Comparison of ENCODE assay signal across 8 mouse cellular contexts in the genomic region with DNA sequence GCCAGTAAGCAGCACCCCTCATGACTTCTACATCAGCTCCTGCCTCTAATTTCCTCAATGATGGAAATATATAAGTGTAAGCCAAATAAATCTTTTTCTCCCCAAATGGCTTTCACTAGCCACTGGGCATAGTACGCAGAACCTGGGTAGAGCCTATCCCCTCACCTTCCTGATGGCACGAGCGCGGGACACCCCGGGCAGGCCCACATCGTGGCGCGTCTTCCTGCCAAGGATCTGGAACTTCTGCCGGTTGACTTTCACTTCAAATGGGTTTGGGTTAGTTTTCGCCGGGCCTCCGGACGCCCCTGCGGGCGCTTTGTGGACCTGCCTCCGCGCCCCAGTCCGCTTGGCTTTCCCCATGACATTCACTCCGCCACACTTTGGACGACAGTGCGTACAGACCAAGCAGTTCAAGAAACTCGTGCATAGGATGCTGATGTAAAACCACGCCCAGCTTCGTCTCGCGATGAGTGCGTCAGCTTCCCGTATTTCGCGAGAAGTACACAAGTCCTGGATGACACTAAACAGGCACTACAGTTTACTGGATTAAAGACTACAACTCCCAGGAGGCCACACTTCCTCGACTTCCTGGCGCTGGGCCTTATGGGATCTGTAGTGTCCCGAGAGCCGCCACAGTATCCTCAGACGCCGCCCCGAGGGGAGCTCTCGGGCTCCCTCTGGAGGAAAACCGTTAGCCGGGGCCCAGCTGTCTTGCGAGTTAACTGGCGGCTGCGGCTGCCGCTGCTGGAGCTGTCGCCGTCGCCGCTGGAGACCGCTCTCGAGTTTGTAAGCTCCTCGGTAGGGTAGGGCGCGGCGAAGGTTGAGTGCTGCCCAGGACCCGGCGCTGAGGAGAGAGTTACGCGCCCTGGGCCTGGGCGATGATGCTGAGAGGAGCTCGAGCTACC. TPM values are rescaled to one million over a fixed set of nuclear protein-coding genes. Genes with fewer than 3 reads are reported as not detected.
DNase-seq lines count a peak whose midpoint lies in the region; ATAC-seq lines count a peak whose summit lies in the region.

A gene (minus strand): TSS at position 463 of the 905 bp plus-strand sequence.
A gene (plus strand): TSS at position 694 of the 905 bp plus-strand sequence.

- peak; percentile 93 for ATAC-seq in inflammation-experienced regulatory T-cells, adult 6 months
- peak; percentile 97 for ATAC-seq in megakaryocyte-erythroid progenitor cell, adult 5-6 weeks (replicated peaks; ENCODE audit: low FRiP score, low TSS enrichment, poor library complexity, severe bottlenecking)

- DNase-seq in adrenal gland, adult (ENCODE audit: inconsistent age in 2 of 2, low spot score in 1 of 2) = peak; percentile 99
- DNase-seq in embryo, embryonic 10.5 days (ENCODE audit: low spot score) = peak; percentile 100
- peak; percentile 99 for DNase-seq in gastrocnemius, postnatal 14 days
- DNase-seq in left cerebral cortex, postnatal 10 days (ENCODE audit: extremely low spot score in 1 of 2, low spot score in 2 of 2) = peak; percentile 99 to 100
- peak; percentile 98 for DNase-seq in right cerebral cortex, postnatal 25 days
- DNase-seq in urinary bladder, postnatal 4 days (ENCODE audit: low spot score in 2 of 2) = peak; percentile 98 to 99

- intact Hi-C loops in gastrocnemius, postnatal 14 days (cut with DNase I; ENCODE audit: low total_unique reads) = no loop called here
- intact Hi-C loops in left cerebral cortex, postnatal 10 days (cut with DNase I) = loop anchor here (5.0 to 10.0 kb wide), 3 partner anchors 97 to 382 kb away; a partner anchor contains a TSS

RNA-seq across cellular contexts. Expression of the first gene that starts in this region (rescaled TPM):
- total RNA-seq in gastrocnemius, postnatal 14 days (2021) = 10 to 100 TPM in 1 of 2 experiments, 1 to 10 TPM in 1; 8.0 to 11.3 TPM
- 10 to 100 TPM; 16.9 to 31.0 (median 26.0) TPM for polyA plus RNA-seq in inflammation-experienced regulatory T-cells, adult 6 months (2017; shearing (Covaris generic))
- total RNA-seq in left cerebral cortex, postnatal 10 days (2021) = 10 to 100 TPM; 18.3 to 21.7 TPM
- 61.6 and 62.0 TPM in 2 replicates for total RNA-seq in megakaryocyte-erythroid progenitor cell, adult 5-6 weeks (2014; fragmentation: Nextera tagmentation)
- total RNA-seq in megakaryocyte-erythroid progenitor cell, adult 5-6 weeks (2017) = 79.6 and 94.2 TPM in 2 replicates

RNA-seq across cellular contexts. Expression of the second gene that starts in this region (rescaled TPM):
- under 1 TPM; 0.64 to 0.96 TPM for total RNA-seq in gastrocnemius, postnatal 14 days (2021)
- 10 to 100 TPM in 1 of 3 experiments, 1 to 10 TPM in 2; 2.9 to 14.0 (median 4.4) TPM for polyA plus RNA-seq in inflammation-experienced regulatory T-cells, adult 6 months (2017; shearing (Covaris generic))
- total RNA-seq in left cerebral cortex, postnatal 10 days (2021) = 1 to 10 TPM; 4.1 to 4.8 TPM
- 0.74 and 5.0 TPM in 2 replicates for total RNA-seq in megakaryocyte-erythroid progenitor cell, adult 5-6 weeks (2014; fragmentation: Nextera tagmentation)
- 0.65 and 0.99 TPM in 2 replicates for total RNA-seq in megakaryocyte-erythroid progenitor cell, adult 5-6 weeks (2017)

Comparison
In these comparisons a context has a peak if more than half of its experiments do, and no peak if none do; other contexts are left out.
1. Peak in every context shown above with its lines: DNase-seq and ATAC-seq.